Mouse (Mus musculus): ENCODE measurements at regions not wholly inside any gene's neighbourhood (a gene's known extent, or its start where the extent isn't known, plus 50 kb on each side); places are given as distances from the start of the nearest gene placed in this dataset.

DNA sequence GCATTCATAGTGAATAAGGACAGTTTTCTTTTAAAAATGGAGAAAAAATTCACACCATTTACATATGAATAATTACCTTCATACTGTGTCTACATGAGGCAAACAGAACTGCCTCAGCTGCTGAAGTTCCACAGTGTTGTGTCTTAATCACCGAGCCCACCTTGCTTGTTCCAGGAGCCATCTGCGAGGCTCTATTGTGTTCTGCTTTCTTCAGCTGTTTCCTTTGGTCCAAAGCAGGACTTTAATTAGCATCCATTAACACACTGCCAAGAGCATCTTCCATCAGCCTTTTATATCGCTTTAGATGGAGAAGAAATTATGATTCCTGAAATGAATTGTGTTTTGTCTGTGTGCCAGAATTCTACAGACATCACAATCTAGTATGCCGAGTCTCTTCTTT is 3423.1 kb upstream of the Lrrc6 start:
- WGBS = 20% methylated on average over 4 of the region's 4 CpGs
- no peaks in the 10 kb centered on the region for H3K4me1 ChIP-seq (ENCODE audit: control insufficient read depth, insufficient read depth, low read length)
- no peak overlapping the region for H3K27ac ChIP-seq (ENCODE audit: insufficient read depth, low read length)
- H3K4me3 ChIP-seq (replicated peaks; ENCODE audit: insufficient read depth, low read depth, low read length) = no peak overlapping the region
- TF ChIP-seq POLR2A (IDR thresholded peaks at IDR 0.05; ENCODE audit: borderline replicate concordance, insufficient read depth, low read length) (no peak), CTCF (IDR thresholded peaks at IDR 0.05; ENCODE audit: borderline replicate concordance, insufficient read depth, low read depth, low read length) (no peak)
- H3K27me3 ChIP-seq (ENCODE audit: control insufficient read depth, insufficient read depth, low read length) = no peaks in the 10 kb centered on the region
- DNase-seq = no peak

DNA sequence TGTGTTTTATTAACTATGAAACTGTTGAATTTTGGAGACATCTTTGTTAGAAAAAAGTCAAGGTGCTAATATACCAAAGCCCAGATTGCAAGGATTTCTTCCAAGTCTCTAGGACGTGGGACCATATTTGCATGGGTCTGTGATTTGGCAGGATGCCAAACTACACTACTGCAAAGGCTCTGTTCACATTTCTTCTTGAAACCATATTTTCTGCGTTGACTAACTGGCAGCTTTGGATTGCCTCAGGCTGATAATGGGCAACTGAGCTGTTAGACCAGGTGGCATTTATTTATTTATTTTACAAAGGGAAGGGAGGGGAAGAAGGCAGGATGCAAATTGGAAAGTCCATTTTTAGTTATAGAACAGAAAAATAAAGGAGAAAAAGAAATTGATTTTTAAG is 3422.6 kb upstream of the Lrrc6 start:
- WGBS = 5% methylated on average over 2 of the region's 2 CpGs
- peak in 1 of 2 experiments; percentile 7 for DNase-seq
- Histone ChIP-seq H3K4me1 (ENCODE audit: control insufficient read depth, insufficient read depth, low read length) (no peaks in the 10 kb centered on the region), H3K4me3 (replicated peaks; ENCODE audit: insufficient read depth, low read depth, low read length) (no peak overlapping the region), H3K27me3 (ENCODE audit: control insufficient read depth, insufficient read depth, low read length) (no peaks in the 10 kb centered on the region), H3K27ac (ENCODE audit: insufficient read depth, low read length) (no peak overlapping the region)
- TF ChIP-seq CTCF (IDR thresholded peaks at IDR 0.05; ENCODE audit: borderline replicate concordance, insufficient read depth, low read depth, low read length) = no peak

DNA sequence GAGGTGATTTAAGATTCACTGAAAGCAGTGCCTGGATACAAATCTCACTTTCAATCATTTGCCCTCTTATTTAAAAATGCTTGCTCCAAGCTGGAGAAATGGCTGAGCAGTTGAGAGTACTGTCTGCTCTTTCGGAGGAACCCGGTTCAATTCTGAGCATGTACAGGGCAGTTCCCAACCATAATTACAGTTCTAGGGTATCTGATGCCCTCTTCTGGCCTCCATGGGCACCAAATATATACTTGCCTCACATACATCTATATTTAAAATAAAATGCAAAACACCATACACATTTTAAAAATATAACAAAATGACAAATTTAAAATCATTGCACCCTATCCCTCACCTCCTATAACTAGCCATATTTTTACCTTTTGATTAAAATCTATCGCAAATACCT is 3421.5 kb upstream of the Lrrc6 start:
- H3K4me1 ChIP-seq (ENCODE audit: control insufficient read depth, insufficient read depth, low read length) = no peaks in the 10 kb centered on the region
- DNase-seq = no peak
- H3K4me3 ChIP-seq (replicated peaks; ENCODE audit: insufficient read depth, low read depth, low read length) = no peak overlapping the region
- no peaks in the 10 kb centered on the region for H3K27me3 ChIP-seq (ENCODE audit: control insufficient read depth, insufficient read depth, low read length)
- WGBS = 84% methylated on average over 3 of the region's 3 CpGs
- TF ChIP-seq CTCF (IDR thresholded peaks at IDR 0.05; ENCODE audit: borderline replicate concordance, insufficient read depth, low read depth, low read length) (no peak), POLR2A (IDR thresholded peaks at IDR 0.05; ENCODE audit: borderline replicate concordance, insufficient read depth, low read length) (no peak)
- no peak overlapping the region for H3K27ac ChIP-seq (ENCODE audit: insufficient read depth, low read length)

DNA sequence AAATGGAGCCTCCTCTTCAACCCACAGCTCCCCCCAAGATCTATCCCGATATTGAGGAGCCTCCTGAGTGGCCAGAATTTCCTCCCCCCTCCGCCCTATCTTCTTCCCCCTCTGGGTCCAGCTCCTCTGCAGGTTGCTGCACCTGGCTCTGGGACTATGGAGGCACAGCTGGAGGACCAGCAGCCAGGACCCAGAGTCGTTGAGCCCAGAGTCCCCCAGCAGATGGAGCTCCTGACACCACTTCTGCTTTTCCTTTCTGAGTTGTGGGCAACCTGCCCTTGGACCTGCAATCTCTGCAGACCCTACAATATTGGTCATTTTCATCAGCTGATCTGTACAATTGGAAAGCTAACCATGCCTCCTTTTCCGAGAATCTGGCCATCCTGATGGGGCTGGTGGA is 3385.1 kb upstream of the Lrrc6 start:
- no peak overlapping the region for H3K4me3 ChIP-seq (replicated peaks; ENCODE audit: insufficient read depth, low read depth, low read length)
- TF ChIP-seq CTCF (IDR thresholded peaks at IDR 0.05; ENCODE audit: borderline replicate concordance, insufficient read depth, low read depth, low read length) (no peak), POLR2A (IDR thresholded peaks at IDR 0.05; ENCODE audit: borderline replicate concordance, insufficient read depth, low read length) (no peak)
- no peaks in the 10 kb centered on the region for H3K27me3 ChIP-seq (ENCODE audit: control insufficient read depth, insufficient read depth, low read length)
- WGBS = 74% methylated on average over 4 of the region's 4 CpGs
- H3K4me1 ChIP-seq (ENCODE audit: control insufficient read depth, insufficient read depth, low read length) = no peaks in the 10 kb centered on the region
- DNase-seq = no peak
- no peak overlapping the region for H3K27ac ChIP-seq (ENCODE audit: insufficient read depth, low read length)

DNA sequence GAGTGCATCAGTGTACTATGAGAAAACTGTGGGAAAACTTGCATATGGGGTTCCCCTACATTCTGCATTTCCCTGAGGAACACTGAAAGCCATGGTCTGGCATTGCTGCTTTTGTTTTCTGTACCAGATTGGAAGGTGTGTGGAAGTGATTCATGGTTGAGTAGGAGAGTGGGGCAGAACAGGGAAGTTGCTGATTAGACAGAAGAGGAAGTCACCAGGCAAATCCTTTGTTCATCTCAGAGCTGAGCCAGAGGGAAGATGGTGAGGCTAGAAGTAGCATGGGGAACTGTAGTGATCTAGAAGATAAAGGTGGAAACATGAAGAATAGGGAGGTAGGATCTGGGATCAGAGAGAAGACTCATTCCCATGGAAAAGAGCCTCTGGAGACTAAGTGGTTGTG is 3377.8 kb upstream of the Lrrc6 start:
- no peak overlapping the region for H3K4me3 ChIP-seq (replicated peaks; ENCODE audit: insufficient read depth, low read depth, low read length)
- H3K27me3 ChIP-seq (ENCODE audit: control insufficient read depth, insufficient read depth, low read length) = no peaks in the 10 kb centered on the region
- DNase-seq = no peak
- no peak overlapping the region for H3K27ac ChIP-seq (ENCODE audit: insufficient read depth, low read length)
- no peaks in the 10 kb centered on the region for H3K4me1 ChIP-seq (ENCODE audit: control insufficient read depth, insufficient read depth, low read length)
- no peak for TF ChIP-seq POLR2A (IDR thresholded peaks at IDR 0.05; ENCODE audit: borderline replicate concordance, insufficient read depth, low read length)
- TF ChIP-seq CTCF (IDR thresholded peaks at IDR 0.05; ENCODE audit: borderline replicate concordance, insufficient read depth, low read depth, low read length) = no peak

DNA sequence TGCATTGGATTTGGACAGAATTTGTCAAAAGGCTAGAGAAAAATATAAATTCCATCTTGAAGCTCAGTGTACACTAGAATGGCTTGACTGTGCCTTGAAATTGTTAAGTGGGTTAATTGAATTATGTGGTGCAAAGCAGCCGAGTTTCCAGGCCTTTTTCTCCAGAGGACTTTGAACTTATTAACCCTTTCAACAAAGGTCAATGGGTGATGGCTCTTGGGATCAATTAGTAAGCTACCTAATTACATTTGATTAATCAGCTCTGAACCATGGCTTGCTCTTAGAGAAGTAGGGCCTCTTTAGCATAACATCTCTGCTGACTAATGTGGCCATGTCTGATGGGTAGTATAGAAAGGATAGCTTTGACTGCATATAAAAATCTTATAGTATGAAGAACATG is 3352.8 kb upstream of the Lrrc6 start:
- Histone ChIP-seq H3K4me1 (ENCODE audit: control insufficient read depth, insufficient read depth, low read length) (no peaks in the 10 kb centered on the region), H3K4me3 (replicated peaks; ENCODE audit: insufficient read depth, low read depth, low read length) (no peak overlapping the region), H3K27me3 (ENCODE audit: control insufficient read depth, insufficient read depth, low read length) (no peaks in the 10 kb centered on the region), H3K27ac (ENCODE audit: insufficient read depth, low read length) (no peak overlapping the region)
- TF ChIP-seq POLR2A (IDR thresholded peaks at IDR 0.05; ENCODE audit: borderline replicate concordance, insufficient read depth, low read length) = no peak
- TF ChIP-seq CTCF (IDR thresholded peaks at IDR 0.05; ENCODE audit: borderline replicate concordance, insufficient read depth, low read depth, low read length) = no peak
- no peak for DNase-seq
- WGBS = 16% methylated on average over 1 of the region's 1 CpGs

DNA sequence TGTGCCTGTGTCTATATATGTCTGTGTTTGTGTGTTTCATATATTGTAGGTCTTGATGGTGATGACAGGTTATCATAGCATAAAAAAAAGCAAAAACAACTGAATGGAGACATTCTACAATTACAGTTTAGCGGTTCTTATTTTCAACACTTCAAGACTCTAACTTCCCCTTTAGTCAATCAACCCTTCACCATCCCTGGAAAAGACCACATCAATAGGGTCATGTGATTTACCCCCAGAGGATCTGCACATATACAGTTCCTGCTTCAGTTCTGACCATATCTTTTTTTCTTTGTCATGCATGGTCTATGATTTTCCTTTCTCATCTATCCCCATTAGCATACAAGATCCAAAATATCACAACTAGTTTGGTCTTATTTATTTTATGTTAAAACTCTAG is 3348.9 kb upstream of the Lrrc6 start:
- no peak overlapping the region for H3K4me3 ChIP-seq (replicated peaks; ENCODE audit: insufficient read depth, low read depth, low read length)
- no peaks in the 10 kb centered on the region for H3K27me3 ChIP-seq (ENCODE audit: control insufficient read depth, insufficient read depth, low read length)
- WGBS = 100% methylated on average over 1 of the region's 1 CpGs

More for the DNA sequence above, 3348.9 kb upstream of the Lrrc6 start:
- TF ChIP-seq POLR2A (IDR thresholded peaks at IDR 0.05; ENCODE audit: borderline replicate concordance, insufficient read depth, low read length) (no peak), CTCF (IDR thresholded peaks at IDR 0.05; ENCODE audit: borderline replicate concordance, insufficient read depth, low read depth, low read length) (no peak)
- Histone ChIP-seq H3K4me1 (ENCODE audit: control insufficient read depth, insufficient read depth, low read length) (no peaks in the 10 kb centered on the region), H3K27ac (ENCODE audit: insufficient read depth, low read length) (no peak overlapping the region)
- DNase-seq = no peak
